Mouse (Mus musculus) liver, adult 2 months (tissue): ENCODE data around the gene Fv1.
"Not testable (repeated sequence)": the region's sequence is repeated elsewhere in the genome, so short reads cannot be mapped to it uniquely, and the experiment has no call there.

Source experiments
- CTCF ChIP-seq: fragments of 200-500 bp; IDR thresholded peaks from 2 replicates; pipeline ENCODE4 v1.5.1; 2011; ENCODE audit warnings: low read depth, low read length, control low read depth
- POLR2A ChIP-seq: fragments of 200-500 bp; IDR thresholded peaks from 2 replicates; pipeline ENCODE4 v1.6.1; 2011; ENCODE audit warnings: low read length, control low read depth; ENCODE audit not compliant: insufficient read depth; ENCODE audit errors: extremely low read depth

DNA sequence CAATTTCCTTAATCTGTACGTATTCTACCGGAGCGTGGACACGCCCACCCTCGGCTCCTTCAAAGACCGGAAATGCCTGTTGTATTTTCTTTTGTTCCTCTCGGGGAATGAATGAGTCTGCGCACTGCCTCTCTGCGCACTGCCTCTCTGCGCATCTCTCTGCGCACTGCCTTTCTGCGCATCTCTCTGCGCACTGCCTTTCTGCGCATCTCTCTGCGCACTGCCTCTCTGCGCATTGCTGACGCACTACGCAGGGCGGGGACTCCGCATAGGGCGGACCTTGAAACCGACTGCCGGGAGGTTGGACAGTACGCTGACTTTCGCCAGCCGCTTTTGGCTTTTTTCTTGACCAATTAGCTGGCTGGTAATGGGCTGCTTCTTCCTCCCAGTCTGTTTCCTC is 29.5 kb upstream of the Fv1 start:
- TF ChIP-seq CTCF, POLR2A: not testable (repeated sequence)
